Mouse (Mus musculus) myocyte (in vitro differentiated cells): ENCODE measurements around the gene Cfap100. TPM values are rescaled to one million over a fixed set of nuclear protein-coding genes. Genes with fewer than 3 reads are reported as not detected.

Experiments used
- H3K27me3 ChIP-seq: one replicate; pipeline ENCODE4 v1.6.1; 2011; ENCODE audit not compliant: control insufficient read depth, insufficient read depth, insufficient read length
- H3K36me3 ChIP-seq: one replicate; pipeline ENCODE4 v1.6.1; 2011; ENCODE audit not compliant: control insufficient read depth, insufficient read depth
- H3K4me2 ChIP-seq: one replicate; pipeline ENCODE4 v1.6.1; 2011; ENCODE audit warnings: low read depth, control low read depth
- H3K4me3 ChIP-seq: one replicate; pipeline ENCODE4 v1.5.1; 2011; ENCODE audit warnings: mild to moderate bottlenecking, control low read depth, moderate library complexity
- H3K79me2 ChIP-seq: one replicate; pipeline ENCODE4 v1.6.1; 2011; ENCODE audit not compliant: control insufficient read depth, insufficient read depth
- H3ac ChIP-seq: one replicate; pipeline ENCODE4 v1.6.1; 2011; ENCODE audit not compliant: control insufficient read depth, insufficient read length
- CEBPB ChIP-seq: IDR thresholded peaks from 2 replicates; pipeline ENCODE4 v1.6.1; 2011; ENCODE audit warnings: mild to moderate bottlenecking, moderate library complexity; ENCODE audit not compliant: poor library complexity, insufficient read depth, severe bottlenecking
- E2F4 ChIP-seq: IDR thresholded peaks from one replicate; pipeline ENCODE4 v1.6.1; 2011; ENCODE audit warnings: mild to moderate bottlenecking, control low read depth, moderate library complexity; ENCODE audit not compliant: insufficient read depth
- MAX ChIP-seq: IDR thresholded peaks from one replicate; pipeline ENCODE4 v1.6.1; 2011; ENCODE audit warnings: low read depth, mild to moderate bottlenecking, control low read depth
- MYOD1 ChIP-seq, 3 experiments: IDR thresholded peaks; one replicate each; pipeline ENCODE4 v1.6.1; 2011; ENCODE audit warnings: control low read depth in 2 of 3, low read depth in 2 of 3, mild to moderate bottlenecking in 2 of 3, moderate library complexity in 1 of 3; ENCODE audit not compliant: insufficient read length in 2 of 3, control insufficient read depth in 1 of 3
- MYOG ChIP-seq, 3 experiments: IDR thresholded peaks; one replicate each; pipeline ENCODE4 v1.6.1; 2011; ENCODE audit warnings: control low read depth in 2 of 3, low read depth in 2 of 3, mild to moderate bottlenecking in 2 of 3; ENCODE audit not compliant: insufficient read length in 2 of 3, control insufficient read depth in 1 of 3, insufficient read depth in 1 of 3
- POLR2A ChIP-seq: IDR thresholded peaks from one replicate; pipeline ENCODE4 v1.6.1; 2011; ENCODE audit warnings: low read depth, mild to moderate bottlenecking, control low read depth, moderate library complexity; ENCODE audit not compliant: insufficient read length
- POLR2AphosphoS2 ChIP-seq: IDR thresholded peaks from one replicate; pipeline ENCODE4 v1.6.1; 2011; ENCODE audit warnings: low read depth, control low read depth; ENCODE audit not compliant: insufficient read length
- REST ChIP-seq: IDR thresholded peaks from one replicate; pipeline ENCODE4 v1.6.1; 2011; ENCODE audit warnings: mild to moderate bottlenecking, control low read depth, moderate library complexity; ENCODE audit not compliant: insufficient read depth, insufficient read length
- SRF ChIP-seq: IDR thresholded peaks from one replicate; pipeline ENCODE4 v1.6.1; 2011; ENCODE audit warnings: low read depth; ENCODE audit not compliant: control insufficient read depth, insufficient read length
- TCF12 ChIP-seq: IDR thresholded peaks from one replicate; pipeline ENCODE4 v1.6.1; 2011; ENCODE audit warnings: mild to moderate bottlenecking, control low read depth; ENCODE audit not compliant: poor library complexity, insufficient read depth, severe bottlenecking
- TCF3 ChIP-seq: IDR thresholded peaks from one replicate; pipeline ENCODE4 v1.6.1; 2011; ENCODE audit warnings: low read depth, control low read depth; ENCODE audit not compliant: insufficient read length
- USF1 ChIP-seq: IDR thresholded peaks from one replicate; pipeline ENCODE4 v1.6.1; 2011; ENCODE audit warnings: low read depth, mild to moderate bottlenecking, control low read depth, moderate library complexity
- polyA plus RNA-seq: library from polyadenylated mRNA; unstranded; fragments of >200 nt; fragmentation: generic; extraction: Trizol; gene quantifications from one replicate; pipeline ENCODE4 v1.2.1, GENCODE M21; 2012; ENCODE audit warnings: missing spikeins

The Cfap100 gene
- polyA plus RNA-seq, 1 experiment: 0.02 TPM

- Histone ChIP-seq H3K27me3 (peaks cover 7% of the 10 kb centered on the region), H3K4me2 (no peak overlapping the region), H3K4me3 (no peak overlapping the region), H3ac (no peak overlapping the region), H3K36me3 (no peaks in the 10 kb centered on the region), H3K79me2 (no peaks in the 10 kb centered on the region)
- TF ChIP-seq MAX (no peak), TCF3 (no peak), CEBPB (no peak), SRF (no peak), POLR2A (no peak), USF1 (no peak), MYOD1 (IDR thresholded peaks at IDR 0.05; ENCODE audit: control insufficient read depth in 1 of 3, insufficient read length in 2 of 3, low read depth in 2 of 3) (no peak), POLR2AphosphoS2 (no peak)
Measured at GRCm38 (mm10) chr6:90422565-90422964, 6.0 kb downstream of the Cfap100 start.

- Histone ChIP-seq H3K4me3 (no peak overlapping the region), H3K36me3 (no peaks in the 10 kb centered on the region), H3ac (no peak overlapping the region), H3K4me2 (no peak overlapping the region), H3K27me3 (peaks cover 12% of the 10 kb centered on the region), H3K79me2 (no peaks in the 10 kb centered on the region)
- TF ChIP-seq REST (no peak), USF1 (no peak), POLR2AphosphoS2 (no peak), MYOD1 (IDR thresholded peaks at IDR 0.05; ENCODE audit: control insufficient read depth in 1 of 3, insufficient read length in 2 of 3, low read depth in 2 of 3) (no peak), MYOG (IDR thresholded peaks at IDR 0.05; ENCODE audit: control insufficient read depth in 1 of 3, insufficient read depth in 1 of 3, insufficient read length in 2 of 3, low read depth in 2 of 3) (no peak), TCF12 (no peak), E2F4 (no peak), TCF3 (no peak), SRF (no peak), POLR2A (no peak), CEBPB (no peak), MAX (no peak)
Measured at GRCm38 (mm10) chr6:90411926-90412325, 16.7 kb downstream of the Cfap100 start.

GRCm38 (mm10) chr6:90410972-90411371 lies 17.6 kb downstream of the Cfap100 start:
- TF ChIP-seq MAX (no peak), SRF (no peak), E2F4 (no peak), CEBPB (no peak), POLR2AphosphoS2 (no peak), TCF3 (no peak), USF1 (no peak), MYOG (IDR thresholded peaks at IDR 0.05; ENCODE audit: control insufficient read depth in 1 of 3, insufficient read depth in 1 of 3, insufficient read length in 2 of 3, low read depth in 2 of 3) (no peak), MYOD1 (IDR thresholded peaks at IDR 0.05; ENCODE audit: control insufficient read depth in 1 of 3, insufficient read length in 2 of 3, low read depth in 2 of 3) (no peak)
- Histone ChIP-seq H3K4me3 (no peak overlapping the region), H3K79me2 (no peaks in the 10 kb centered on the region), H3K36me3 (no peaks in the 10 kb centered on the region), H3ac (no peak overlapping the region), H3K27me3 (peaks cover 7% of the 10 kb centered on the region), H3K4me2 (no peak overlapping the region)

GRCm38 (mm10) chr6:90408632-90409031 lies 20.0 kb downstream of the Cfap100 start:
- no peaks in the 10 kb centered on the region for H3K79me2 ChIP-seq
- TF ChIP-seq MYOD1 (IDR thresholded peaks at IDR 0.05; ENCODE audit: control insufficient read depth in 1 of 3, insufficient read length in 2 of 3, low read depth in 2 of 3) (no peak), USF1 (no peak), REST (no peak), POLR2AphosphoS2 (no peak), E2F4 (no peak), POLR2A (no peak), MYOG (IDR thresholded peaks at IDR 0.05; ENCODE audit: control insufficient read depth in 1 of 3, insufficient read depth in 1 of 3, insufficient read length in 2 of 3, low read depth in 2 of 3) (no peak), TCF12 (no peak), TCF3 (no peak), CEBPB (no peak), MAX (no peak), SRF (no peak)
- H3ac ChIP-seq: no peak overlapping the region
- H3K36me3 ChIP-seq: no peaks in the 10 kb centered on the region
- H3K4me3 ChIP-seq: no peak overlapping the region
- H3K27me3 ChIP-seq: no peaks in the 10 kb centered on the region
- no peak overlapping the region for H3K4me2 ChIP-seq

- no peak for TF ChIP-seq POLR2A
- no peak for TF ChIP-seq SRF
- no peak for TF ChIP-seq E2F4
- no peak for TF ChIP-seq TCF12
- TF ChIP-seq REST: no peak
- TF ChIP-seq MYOD1 (IDR thresholded peaks at IDR 0.05; ENCODE audit: control insufficient read depth in 1 of 3, insufficient read length in 2 of 3, low read depth in 2 of 3): no peak
- no peak for TF ChIP-seq MYOG (IDR thresholded peaks at IDR 0.05; ENCODE audit: control insufficient read depth in 1 of 3, insufficient read depth in 1 of 3, insufficient read length in 2 of 3, low read depth in 2 of 3)
- TF ChIP-seq MAX: no peak
- TF ChIP-seq TCF3: no peak
- no peak overlapping the region for H3ac ChIP-seq
- H3K27me3 ChIP-seq: no peaks in the 10 kb centered on the region
- peaks cover 5% of the 10 kb centered on the region for H3K36me3 ChIP-seq
- H3K79me2 ChIP-seq: no peaks in the 10 kb centered on the region
- H3K4me3 ChIP-seq: no peak overlapping the region
- H3K4me2 ChIP-seq: no peak overlapping the region
Measured at GRCm38 (mm10) chr6:90397291-90397690, 31.3 kb downstream of the Cfap100 start.
